Mouse (Mus musculus) ES-Bruce4 (cell line): ENCODE results near the gene Gas2l3.

Source experiments
- CTCF ChIP-seq: IDR thresholded peaks from one replicate; pipeline ENCODE4 v1.8.1; 2011; ENCODE audit warnings: low read depth, low read length
- EP300 ChIP-seq: IDR thresholded peaks from 2 replicates; pipeline ENCODE4 v1.6.1; 2011; ENCODE audit warnings: low read depth, low read length; ENCODE audit not compliant: insufficient read depth
- POLR2A ChIP-seq: IDR thresholded peaks from one replicate; pipeline ENCODE4 v1.8.1; 2011; ENCODE audit warnings: low read length; ENCODE audit not compliant: insufficient read depth

GRCm38 (mm10) chr10:89432743-89433142 lies 11.0 kb downstream of the Gas2l3 start:
- no peak for TF ChIP-seq CTCF
- no peak for TF ChIP-seq POLR2A
- no peak for TF ChIP-seq EP300
